Mouse (Mus musculus) gastrocnemius, postnatal 4 days (tissue): ENCODE measurements around the gene Tmem52b. TPM values are rescaled to one million over a fixed set of nuclear protein-coding genes. Genes with fewer than 3 reads are reported as not detected.

Experiments
- DNase-seq, 2 experiments: peaks; one replicate each; pipeline ENCODE4 v3.0.0; 2021 to 2022; ENCODE audit warnings: low spot score in 2 of 2, mixed read lengths in 2 of 2
- total RNA-seq, 2 experiments: library from RNA; stranded (reverse); gene quantifications; 2 replicates each; pipeline ENCODE4 v1.2.3; 2021

Tmem52b gene
- total RNA-seq, 2 experiments from 2014 or later = not detected

DNA sequence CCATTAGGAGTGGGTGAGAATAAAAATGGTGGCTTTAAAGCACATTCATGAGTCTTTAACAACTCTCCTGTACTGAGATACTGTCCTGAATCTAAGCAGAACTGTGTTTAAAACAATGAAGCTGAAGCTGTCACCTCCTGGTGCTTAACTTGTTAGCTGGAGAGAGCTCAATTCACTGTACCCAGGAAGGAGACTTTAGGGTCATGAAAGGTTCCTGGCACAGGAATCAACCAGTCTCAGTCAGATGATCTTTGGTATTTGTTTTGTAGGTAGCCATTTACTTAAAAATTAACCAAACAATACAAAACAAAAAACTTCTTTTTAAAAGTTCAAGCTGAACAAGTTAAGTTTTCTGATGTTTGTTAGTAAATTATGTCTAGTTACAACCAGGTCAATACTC lies 17.9 kb downstream of the Tmem52b start:
- no peak for DNase-seq

GRCm38 (mm10) chr6:129532556-129532941 lies 20.2 kb downstream of the Tmem52b start:
- DNase-seq = peak; percentile 49 to 77

- peak; percentile 58 to 79 for DNase-seq
These were observed 20.8 kb downstream of the Tmem52b start, which contains the start of gene Gabarapl1 for GRCm38 (mm10) chr6:129532942-129533860. Gabarapl1 (plus strand) TSS chr6:129533160.

GRCm38 (mm10) chr6:129534057-129534456 lies 21.7 kb downstream of the Tmem52b start:
- DNase-seq = no peak

DNA sequence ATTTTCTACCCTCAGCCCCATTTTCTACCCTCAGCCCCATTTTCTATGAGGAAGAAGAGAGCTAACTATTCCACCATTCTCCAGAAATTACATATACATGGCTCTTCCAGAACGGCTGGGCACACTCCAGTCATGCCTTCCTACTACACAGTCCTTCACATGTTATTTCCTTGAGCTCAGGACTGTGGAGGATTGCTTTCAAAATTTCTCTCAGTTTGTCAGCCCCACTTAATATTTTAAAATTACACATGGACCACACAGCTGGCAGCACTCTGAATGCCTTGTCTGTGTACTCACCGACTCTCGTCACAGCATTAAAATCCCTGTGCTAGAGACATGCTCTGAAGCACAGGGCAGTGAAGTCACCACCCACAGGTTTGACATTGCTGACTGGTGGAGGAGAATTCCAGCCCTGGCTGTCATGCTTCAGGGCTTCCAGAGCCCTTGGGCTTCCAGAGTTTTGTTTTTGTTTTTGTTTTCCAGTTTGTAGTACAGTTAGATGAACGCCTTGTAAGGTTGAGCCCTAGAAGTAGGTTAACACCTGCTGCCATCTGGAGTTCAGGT lies 22.4 kb downstream of the Tmem52b start:
- DNase-seq = no peak

DNA sequence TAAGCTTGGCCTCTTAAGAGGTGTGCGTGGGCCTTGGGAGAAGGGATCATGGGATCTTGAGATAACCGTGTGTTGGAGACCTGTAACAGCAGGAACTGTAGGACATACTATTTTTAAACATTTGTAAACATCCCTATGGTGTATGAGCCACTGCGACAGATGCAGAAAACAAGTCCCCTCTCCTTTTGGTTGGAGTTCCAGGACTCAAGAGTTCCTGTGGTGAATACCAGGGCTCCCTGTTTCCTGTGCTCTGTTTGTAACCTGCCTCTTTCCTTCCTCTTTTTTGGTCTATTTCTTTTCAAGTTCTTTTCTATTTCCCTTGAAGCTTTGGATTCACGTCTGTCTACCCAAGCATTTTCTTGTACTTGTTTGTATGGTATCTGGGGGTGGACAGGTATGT lies 23.4 kb downstream of the Tmem52b start:
- no peak for DNase-seq

DNA sequence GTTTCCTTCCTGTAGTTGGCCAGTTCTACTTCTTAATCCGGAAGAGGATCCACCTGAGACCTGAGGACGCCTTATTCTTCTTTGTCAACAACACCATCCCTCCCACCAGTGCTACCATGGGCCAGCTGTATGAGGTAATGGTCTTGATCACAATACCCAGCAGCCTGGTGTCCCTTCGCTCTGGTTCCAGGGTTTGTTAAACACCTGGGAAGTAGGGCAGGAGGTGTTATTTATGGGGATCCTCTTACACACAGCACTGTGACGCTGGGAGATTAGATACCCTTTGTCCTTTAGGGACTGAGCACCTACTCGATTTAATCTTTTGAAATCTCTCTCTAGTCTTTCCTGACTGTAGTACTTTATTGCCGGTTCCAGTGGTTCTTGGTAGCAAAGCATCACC lies 26.2 kb downstream of the Tmem52b start:
- no peak for DNase-seq

GRCm38 (mm10) chr6:129541931-129542330 lies 29.6 kb downstream of the Tmem52b start:
- DNase-seq = no peak

GRCm38 (mm10) chr6:129542540-129542939 lies 30.2 kb downstream of the Tmem52b start:
- no peak for DNase-seq

- peak in 1 of 2 experiments; percentile 49 for DNase-seq
These were observed 31.6 kb downstream of the Tmem52b start for GRCm38 (mm10) chr6:129543709-129544606.

GRCm38 (mm10) chr6:129547277-129547676 lies 34.9 kb downstream of the Tmem52b start:
- no peak for DNase-seq

GRCm38 (mm10) chr6:129548009-129548408 lies 35.7 kb downstream of the Tmem52b start:
- DNase-seq = no peak

GRCm38 (mm10) chr6:129557298-129558023 lies 45.1 kb downstream of the Tmem52b start:
- no peak for DNase-seq

DNA sequence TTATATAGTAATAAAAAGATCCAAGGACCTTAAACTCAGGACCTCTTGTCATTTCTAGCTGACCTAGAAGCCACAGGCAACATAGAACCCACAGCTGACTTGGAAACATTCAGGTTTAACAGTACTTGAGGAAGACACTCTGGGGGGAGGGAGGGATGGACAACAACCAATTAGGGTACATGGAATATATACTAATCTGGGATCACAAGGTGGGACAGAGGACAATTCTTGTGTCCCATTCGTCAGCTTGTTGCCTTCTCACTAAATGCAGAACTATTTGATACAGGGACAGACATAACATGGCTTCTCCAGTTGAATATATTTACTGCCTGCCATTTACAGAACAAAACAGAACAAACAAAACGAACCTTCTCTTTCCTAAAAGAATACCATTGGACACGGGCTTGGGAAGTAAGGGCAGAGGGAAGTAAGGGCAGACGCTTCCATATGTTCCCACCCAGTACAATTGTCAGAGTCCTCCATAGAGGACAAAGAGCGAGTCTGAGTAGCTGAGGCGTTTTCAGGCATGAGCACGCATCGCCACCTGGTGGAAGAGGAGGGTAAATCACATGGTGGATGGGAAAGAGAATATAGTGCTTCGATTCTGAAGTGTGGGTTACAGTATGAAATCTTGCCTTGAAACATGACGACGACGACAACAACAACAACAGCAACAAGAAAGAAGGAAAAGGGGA lies 46.7 kb downstream of the Tmem52b start:
- DNase-seq = peak; percentile 29 to 60

GRCm38 (mm10) chr6:129559641-129560027 lies 47.3 kb downstream of the Tmem52b start:
- no peak for DNase-seq

DNA sequence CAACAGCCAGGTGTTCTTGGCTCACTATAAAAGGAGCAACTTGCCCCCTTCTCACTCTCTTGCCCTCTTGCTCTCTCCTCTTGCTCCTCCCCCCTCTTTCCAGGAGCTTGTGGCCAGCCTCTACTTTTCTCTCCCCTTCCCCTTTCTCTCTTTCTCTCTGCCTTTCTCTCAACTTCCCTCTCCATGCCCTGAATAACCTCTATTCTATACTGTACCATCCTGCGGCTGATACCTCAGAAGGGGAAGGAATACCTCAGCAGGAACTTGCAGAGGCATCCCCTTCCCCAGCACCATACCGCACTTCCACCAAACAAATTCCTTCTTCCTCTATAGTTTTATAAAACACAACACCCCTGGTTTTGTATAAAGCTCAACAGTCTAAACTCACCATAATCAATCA lies 52.9 kb downstream of the Tmem52b start:
- DNase-seq = no peak
